Mouse (Mus musculus): ENCODE data around the gene Clca3a1. TPM values are rescaled to one million over a fixed set of nuclear protein-coding genes. Genes with fewer than 3 reads are reported as not detected.
A peak's percentile ranks its signal among the peaks of the same experiment; 100 is the strongest.
"Not testable (repeated sequence)": the region's sequence is repeated elsewhere in the genome, so short reads cannot be mapped to it uniquely, and the experiment has no call there.

Gene Clca3a1
- 0.05 and 0.08 TPM in 2 replicates for polyA plus RNA-seq (2014; fragmentation: Nextera tagmentation; extraction: Ambion mirVana)

GRCm38 (mm10) chr3:144760592-144761309 lies at the start of gene Clca3a1:
Clca3a1 (minus strand) TSS chr3:144760977.
- Histone ChIP-seq H3K4me1 (ENCODE audit: control insufficient read depth, insufficient read depth, low read length) (no peaks in the 10 kb centered on the region), H3K9ac (ENCODE audit: low read length) (no peak within 1 kb of the TSS), H3K36me3 (ENCODE audit: control insufficient read depth, insufficient read depth, low read length) (no peaks in the 10 kb centered on the region), H3K4me2 (ENCODE audit: low read depth) (no peak within 1 kb of the TSS), H3K27ac (ENCODE audit: low read depth, low read length) (no peak within 1 kb of the TSS), H3K9me3 (ENCODE audit: control insufficient read depth, low read length) (no peaks in the 10 kb centered on the region), H3K4me3 (ENCODE audit: low read depth, low read length) (no peak within 1 kb of the TSS), H3K27me3 (ENCODE audit: control insufficient read depth, insufficient read depth, low read length) (no peaks in the 10 kb centered on the region)
- no peak; the same call in 1 of the 2 replicates for ATAC-seq (ENCODE audit: insufficient read depth, low FRiP score, low TSS enrichment)
- DNase-seq (ENCODE audit: low spot score): no peak
- 70% methylated on average over 10 of the region's 11 CpGs for WGBS

GRCm38 (mm10) chr3:144808153-144808925 lies 47.6 kb upstream of the Clca3a1 start:
- not testable (repeated sequence) for H3K4me3 ChIP-seq (ENCODE audit: low read depth, low read length); H3K36me3 ChIP-seq (ENCODE audit: control insufficient read depth, insufficient read depth, low read length); H3K9me3 ChIP-seq (ENCODE audit: control insufficient read depth, low read length); H3K27me3 ChIP-seq (ENCODE audit: control insufficient read depth, insufficient read depth, low read length); H3K4me2 ChIP-seq (ENCODE audit: low read depth); DNase-seq (ENCODE audit: low spot score); H3K27ac ChIP-seq (ENCODE audit: low read depth, low read length); H3K9ac ChIP-seq (ENCODE audit: low read length); H3K4me1 ChIP-seq (ENCODE audit: control insufficient read depth, insufficient read depth, low read length)
- 69% methylated on average over 14 of the region's 17 CpGs for WGBS
- peak; percentile 29; the same call in 1 of the 2 replicates for ATAC-seq (ENCODE audit: insufficient read depth, low FRiP score, low TSS enrichment)

- H3K9ac ChIP-seq (ENCODE audit: low read length); H3K4me3 ChIP-seq (ENCODE audit: low read depth, low read length); DNase-seq (ENCODE audit: low spot score); H3K4me2 ChIP-seq (ENCODE audit: low read depth); H3K9me3 ChIP-seq (ENCODE audit: control insufficient read depth, low read length); H3K4me1 ChIP-seq (ENCODE audit: control insufficient read depth, insufficient read depth, low read length); H3K36me3 ChIP-seq (ENCODE audit: control insufficient read depth, insufficient read depth, low read length); H3K27me3 ChIP-seq (ENCODE audit: control insufficient read depth, insufficient read depth, low read length); ATAC-seq (ENCODE audit: insufficient read depth, low FRiP score, low TSS enrichment); H3K27ac ChIP-seq (ENCODE audit: low read depth, low read length): not testable (repeated sequence)
- 83% methylated on average over 2 of the region's 2 CpGs for WGBS
These were observed 45.8 kb upstream of the Clca3a1 start for GRCm38 (mm10) chr3:144806626-144807025.

- 34% methylated on average over 8 of the region's 8 CpGs for WGBS
- H3K4me2 ChIP-seq (ENCODE audit: low read depth): no peak overlapping the region
- H3K27me3 ChIP-seq (ENCODE audit: control insufficient read depth, insufficient read depth, low read length): no peaks in the 10 kb centered on the region
- H3K9me3 ChIP-seq (ENCODE audit: control insufficient read depth, low read length): no peaks in the 10 kb centered on the region
- no peak overlapping the region for H3K9ac ChIP-seq (ENCODE audit: low read length)
- H3K4me3 ChIP-seq (ENCODE audit: low read depth, low read length): no peak overlapping the region
- H3K27ac ChIP-seq (ENCODE audit: low read depth, low read length): no peak overlapping the region
- no peaks in the 10 kb centered on the region for H3K36me3 ChIP-seq (ENCODE audit: control insufficient read depth, insufficient read depth, low read length)
- H3K4me1 ChIP-seq (ENCODE audit: control insufficient read depth, insufficient read depth, low read length): no peaks in the 10 kb centered on the region
- DNase-seq (ENCODE audit: low spot score) (peak; percentile 41), ATAC-seq (ENCODE audit: insufficient read depth, low FRiP score, low TSS enrichment) (peak; percentile 50; the same call in 1 of the 2 replicates)
These were observed 41.1 kb upstream of the Clca3a1 start for GRCm38 (mm10) chr3:144801861-144802260.

GRCm38 (mm10) chr3:144785181-144786148 lies 24.7 kb upstream of the Clca3a1 start:
- H3K9me3 ChIP-seq (ENCODE audit: control insufficient read depth, low read length): no peaks in the 10 kb centered on the region
- no peaks in the 10 kb centered on the region for H3K36me3 ChIP-seq (ENCODE audit: control insufficient read depth, insufficient read depth, low read length)
- DNase-seq (ENCODE audit: low spot score) (no peak), ATAC-seq (ENCODE audit: insufficient read depth, low FRiP score, low TSS enrichment) (no peak)
- no peaks in the 10 kb centered on the region for H3K4me1 ChIP-seq (ENCODE audit: control insufficient read depth, insufficient read depth, low read length)
- no peak overlapping the region for H3K9ac ChIP-seq (ENCODE audit: low read length)
- no peak overlapping the region for H3K4me2 ChIP-seq (ENCODE audit: low read depth)
- H3K4me3 ChIP-seq (ENCODE audit: low read depth, low read length): no peak overlapping the region
- H3K27ac ChIP-seq (ENCODE audit: low read depth, low read length): no peak overlapping the region
- 86% methylated on average over 11 of the region's 11 CpGs for WGBS
- no peaks in the 10 kb centered on the region for H3K27me3 ChIP-seq (ENCODE audit: control insufficient read depth, insufficient read depth, low read length)

GRCm38 (mm10) chr3:144765161-144765560 lies 4.4 kb upstream of the Clca3a1 start:
- ATAC-seq (ENCODE audit: insufficient read depth, low FRiP score, low TSS enrichment): no peak

GRCm38 (mm10) chr3:144761454-144761853 lies 677 bp upstream of the Clca3a1 start:
- H3K9me3 ChIP-seq (ENCODE audit: control insufficient read depth, low read length): no peaks in the 10 kb centered on the region
- no peak overlapping the region for H3K4me2 ChIP-seq (ENCODE audit: low read depth)
- no peak overlapping the region for H3K4me3 ChIP-seq (ENCODE audit: low read depth, low read length)
- ATAC-seq (ENCODE audit: insufficient read depth, low FRiP score, low TSS enrichment) (no peak; the same call in 1 of the 2 replicates), DNase-seq (ENCODE audit: low spot score) (no peak)
- no peaks in the 10 kb centered on the region for H3K36me3 ChIP-seq (ENCODE audit: control insufficient read depth, insufficient read depth, low read length)
- no peak overlapping the region for H3K27ac ChIP-seq (ENCODE audit: low read depth, low read length)
- no peak overlapping the region for H3K9ac ChIP-seq (ENCODE audit: low read length)
- H3K4me1 ChIP-seq (ENCODE audit: control insufficient read depth, insufficient read depth, low read length): no peaks in the 10 kb centered on the region
- 15% methylated on average over 6 of the region's 6 CpGs for WGBS
- H3K27me3 ChIP-seq (ENCODE audit: control insufficient read depth, insufficient read depth, low read length): no peaks in the 10 kb centered on the region

More at GRCm38 (mm10) chr3:144765161-144765560, 4.4 kb upstream of the Clca3a1 start:
- no peaks in the 10 kb centered on the region for H3K27me3 ChIP-seq (ENCODE audit: control insufficient read depth, insufficient read depth, low read length)
- H3K4me2 ChIP-seq (ENCODE audit: low read depth): no peak overlapping the region
- H3K9ac ChIP-seq (ENCODE audit: low read length): no peak overlapping the region
- no peak for DNase-seq (ENCODE audit: low spot score)
- H3K36me3 ChIP-seq (ENCODE audit: control insufficient read depth, insufficient read depth, low read length): no peaks in the 10 kb centered on the region
- H3K27ac ChIP-seq (ENCODE audit: low read depth, low read length): no peak overlapping the region
- H3K4me1 ChIP-seq (ENCODE audit: control insufficient read depth, insufficient read depth, low read length): no peaks in the 10 kb centered on the region
- 87% methylated on average over 4 of the region's 4 CpGs for WGBS
- no peak overlapping the region for H3K4me3 ChIP-seq (ENCODE audit: low read depth, low read length)
- H3K9me3 ChIP-seq (ENCODE audit: control insufficient read depth, low read length): no peaks in the 10 kb centered on the region

- Histone ChIP-seq H3K9ac (ENCODE audit: low read length) (no peak overlapping the region), H3K4me1 (ENCODE audit: control insufficient read depth, insufficient read depth, low read length) (no peaks in the 10 kb centered on the region), H3K9me3 (ENCODE audit: control insufficient read depth, low read length) (no peaks in the 10 kb centered on the region), H3K36me3 (ENCODE audit: control insufficient read depth, insufficient read depth, low read length) (no peaks in the 10 kb centered on the region), H3K4me2 (ENCODE audit: low read depth) (no peak overlapping the region), H3K27me3 (ENCODE audit: control insufficient read depth, insufficient read depth, low read length) (no peaks in the 10 kb centered on the region), H3K4me3 (ENCODE audit: low read depth, low read length) (no peak overlapping the region), H3K27ac (ENCODE audit: low read depth, low read length) (no peak overlapping the region)
- ATAC-seq (ENCODE audit: insufficient read depth, low FRiP score, low TSS enrichment) (no peak), DNase-seq (ENCODE audit: low spot score) (no peak)
- 90% methylated on average over 3 of the region's 3 CpGs for whole genome bisulfite sequencing
These were observed 1.1 kb downstream of the Clca3a1 start for GRCm38 (mm10) chr3:144759719-144760118.
